Mouse (Mus musculus) liver, adult 10 weeks (tissue): ENCODE measurements around the gene Fads1. TPM values are rescaled to one million over a fixed set of nuclear protein-coding genes. Genes with fewer than 3 reads are reported as not detected.

Source experiments
- polyA plus RNA-seq: library from polyadenylated mRNA; stranded (reverse); fragments of 350-450 nt; fragmentation: Illumina TruSeq; extraction: RNeasy Lipid Tissue Mini Kit (QIAGEN cat#74804); gene quantifications from one replicate; pipeline ENCODE4 v1.2.3, GENCODE M21; 2014; ENCODE audit warnings: low read depth, low replicate concordance

The Fads1 gene
- 337 TPM for polyA plus RNA-seq

DNA sequence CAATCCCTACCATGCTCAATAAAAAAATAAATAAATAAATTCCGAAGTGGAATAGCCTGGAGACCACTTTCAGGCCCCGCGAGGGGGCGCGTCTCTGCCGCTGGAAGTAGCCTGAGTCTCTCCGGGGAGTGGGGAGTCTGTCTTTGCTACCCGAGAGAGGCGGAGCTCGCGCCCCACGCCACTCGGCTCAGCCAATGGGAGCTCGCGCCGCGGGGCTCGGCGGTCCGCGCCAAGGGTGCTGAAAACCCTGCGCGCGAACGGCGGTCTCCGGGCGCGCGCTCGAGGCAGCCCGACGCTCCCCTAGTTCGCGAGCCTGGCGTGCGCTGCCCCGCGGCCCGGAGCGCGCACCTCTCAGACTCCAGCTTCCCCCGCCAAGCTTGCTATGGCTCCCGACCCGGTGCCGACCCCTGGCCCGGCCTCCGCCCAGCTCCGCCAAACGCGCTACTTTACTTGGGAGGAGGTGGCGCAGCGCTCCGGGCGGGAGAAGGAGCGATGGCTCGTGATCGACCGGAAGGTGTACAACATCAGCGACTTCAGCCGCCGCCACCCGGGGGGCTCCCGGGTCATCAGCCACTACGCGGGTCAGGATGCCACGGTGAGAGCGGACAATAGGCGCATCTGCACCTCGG, at the start of gene Fads1:
Gene Fads1, plus strand, starts transcription at position 219 of the 629 bp plus-strand sequence.

DNA sequence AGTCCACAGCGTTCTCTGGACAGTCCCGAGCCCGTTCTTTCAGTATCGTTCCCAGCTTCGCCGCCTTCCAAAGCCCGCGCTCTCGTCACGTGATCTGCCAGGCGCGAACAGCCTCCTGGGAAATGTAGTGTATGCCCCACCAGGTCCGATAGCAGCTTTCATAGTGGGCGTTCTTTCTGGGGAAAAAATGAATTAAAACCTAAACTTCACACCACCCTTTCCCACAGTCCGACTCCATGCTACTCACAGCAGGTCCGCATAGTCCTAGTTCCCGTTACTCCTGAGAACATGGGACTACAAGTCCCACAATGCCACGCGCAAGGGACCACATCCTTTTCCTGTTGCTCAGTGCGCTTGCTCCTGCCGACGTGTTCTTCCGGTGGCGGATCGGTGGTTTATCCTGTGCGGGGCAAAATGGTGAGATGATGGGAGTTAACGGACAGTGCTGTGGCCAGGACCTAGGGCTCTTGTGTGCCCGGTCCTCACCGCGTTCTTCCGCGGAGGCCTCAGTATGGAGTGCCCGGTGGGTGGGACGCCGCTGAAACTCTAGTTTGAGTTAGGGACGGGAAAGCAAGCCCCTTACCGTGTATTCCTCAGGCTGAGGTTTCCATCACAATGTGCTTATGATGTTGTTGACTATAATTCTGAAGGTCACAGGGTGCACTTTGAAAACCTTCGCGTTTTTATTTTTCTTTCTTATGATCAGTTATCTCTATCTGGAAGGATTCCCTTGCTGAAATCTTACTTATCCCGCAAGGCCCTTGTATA, 21.3 kb downstream of the Fads1 start, which contains the start of the genes Tmem258 and Fen1:
Gene Tmem258, plus strand, starts transcription at position 167 of the 768 bp plus-strand sequence.
Gene Fen1, minus strand, starts transcription at position 322 of the 768 bp plus-strand sequence.

DNA sequence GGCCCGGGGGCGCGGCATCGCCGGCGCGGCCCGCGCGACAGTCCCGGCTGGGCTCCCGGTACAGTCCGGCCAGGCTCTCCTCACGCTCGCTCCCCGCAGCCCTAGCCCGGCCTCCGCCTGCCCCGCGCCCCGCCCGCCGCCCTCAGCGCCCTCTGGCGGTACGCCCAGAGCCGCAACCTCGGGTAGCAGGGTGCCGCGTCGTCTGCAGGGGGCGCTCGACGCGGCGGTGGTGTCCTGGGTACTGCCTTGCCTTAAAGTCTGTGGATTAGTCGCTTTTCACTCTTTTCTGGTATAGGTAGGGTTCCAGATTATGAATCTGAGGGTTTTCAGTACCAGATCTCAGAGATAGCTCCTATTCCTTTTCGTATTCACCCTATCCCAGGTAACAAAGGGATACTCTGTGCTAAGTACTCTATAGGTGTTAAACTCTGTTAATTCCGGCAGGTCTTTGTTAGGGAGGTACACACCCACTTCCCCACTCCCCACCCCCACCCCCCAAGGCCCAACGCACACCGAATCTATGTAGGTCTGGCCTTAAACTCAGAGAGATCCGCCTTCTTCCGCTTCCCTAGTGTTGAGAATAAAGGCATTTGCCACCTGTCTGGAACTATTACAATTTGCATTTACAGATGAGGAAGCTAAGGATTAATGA, 58.1 kb downstream of the Fads1 start, which contains the start of gene Myrf:
Gene Myrf, minus strand, starts transcription at position 95 of the 652 bp plus-strand sequence.

Other genes starting within 250 kb of the Fads1 start
- gene Fth1, start 202.3 kb upstream of the Fads1 start, polyA plus RNA-seq: 2,353 TPM
- not detected for gene Best1, start 181.3 kb upstream of the Fads1 start, polyA plus RNA-seq
- 0.45 TPM for gene Rab3il1, start 181.2 kb upstream of the Fads1 start, polyA plus RNA-seq
- gene Fads3, start 141.3 kb upstream of the Fads1 start, polyA plus RNA-seq: 0.85 TPM
- 106 TPM for gene Fads2, start 81.1 kb upstream of the Fads1 start, polyA plus RNA-seq
- 24.7 TPM for gene Tmem258, start 21.1 kb downstream of the Fads1 start, polyA plus RNA-seq
- gene Fen1, start 21.3 kb downstream of the Fads1 start, polyA plus RNA-seq: 0.90 TPM
- gene Myrf, start 57.9 kb downstream of the Fads1 start, polyA plus RNA-seq: 3.0 TPM
- not detected for gene Dagla, start 122.0 kb downstream of the Fads1 start, polyA plus RNA-seq
- 0.29 TPM for gene Syt7, start 206.2 kb downstream of the Fads1 start, polyA plus RNA-seq